Mouse (Mus musculus) adrenal gland, adult (tissue): ENCODE data around the gene Man2a2.
"Not testable (repeated sequence)": the region's sequence is repeated elsewhere in the genome, so short reads cannot be mapped to it uniquely, and the experiment has no call there.

Experiments used
- DNase-seq, 2 experiments: peaks; one replicate each; pipeline ENCODE4 v3.0.0; 2022 to 2023; ENCODE audit warnings: low spot score in 1 of 2; ENCODE audit not compliant: inconsistent age in 2 of 2

Gene Man2a2

DNA sequence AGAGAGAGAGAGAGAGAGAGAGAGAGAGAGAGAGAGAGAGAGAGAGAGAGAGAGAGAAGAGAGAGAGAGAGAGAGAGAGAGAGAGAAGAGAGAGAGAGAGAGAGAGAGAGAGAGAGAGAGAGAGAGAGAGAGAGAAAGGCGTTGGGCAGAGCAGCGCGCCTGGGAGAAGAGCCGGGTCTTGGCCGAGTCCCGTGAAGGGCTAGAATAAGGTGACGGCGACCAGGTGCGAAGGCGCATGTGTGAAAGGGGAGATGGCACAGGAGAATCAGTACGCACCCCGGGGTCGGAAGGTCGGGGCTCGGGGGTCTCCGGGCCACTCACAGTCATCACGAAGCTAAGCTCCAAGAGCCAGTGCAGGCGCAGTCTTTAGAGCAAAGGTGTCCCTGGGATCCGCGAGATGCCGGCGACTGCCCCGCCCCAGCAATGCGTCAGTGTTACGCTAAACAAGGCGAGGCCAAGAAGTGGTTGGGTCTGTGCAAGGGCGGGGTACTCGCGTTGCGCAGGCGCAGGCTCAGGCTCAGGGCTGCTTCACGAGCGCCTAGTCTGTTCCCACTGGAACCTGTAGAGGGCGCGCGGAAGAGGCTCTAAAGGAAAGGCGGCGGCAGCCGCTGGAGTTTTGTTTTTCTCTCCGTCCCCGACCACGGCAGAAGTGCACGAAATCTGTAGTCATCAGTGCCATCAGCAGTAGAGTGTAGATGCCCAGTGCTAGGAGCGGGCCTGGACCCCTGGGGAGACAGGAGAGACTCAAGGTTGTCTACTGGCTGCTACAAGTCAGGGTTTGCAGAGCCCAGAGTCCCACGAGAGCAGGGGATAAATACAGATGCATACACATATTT, 31.2 kb downstream of the Man2a2 start:
- DNase-seq: peak; percentile 98 to 99

DNA sequence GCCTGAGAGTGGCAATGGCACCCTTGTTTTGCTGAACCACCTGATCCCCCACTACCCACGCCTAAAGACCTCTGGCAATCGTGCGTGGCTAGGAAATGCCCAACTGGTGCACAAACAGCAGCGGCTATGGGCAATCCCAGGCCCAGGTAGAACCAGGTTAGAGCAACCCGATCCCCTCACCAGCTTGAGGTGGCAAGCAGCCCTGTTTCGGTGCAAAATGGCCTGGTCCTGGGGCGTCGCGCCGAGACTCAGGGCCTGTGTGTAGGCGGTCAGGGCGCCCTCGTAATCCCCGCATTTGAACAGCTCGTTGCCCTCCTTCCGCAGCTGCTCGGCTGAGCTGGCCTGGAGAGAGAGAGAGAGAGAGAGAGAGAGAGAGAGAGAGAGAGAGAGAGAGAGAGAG, 31.8 kb downstream of the Man2a2 start:
- DNase-seq: peak; percentile 51 to 78

DNA sequence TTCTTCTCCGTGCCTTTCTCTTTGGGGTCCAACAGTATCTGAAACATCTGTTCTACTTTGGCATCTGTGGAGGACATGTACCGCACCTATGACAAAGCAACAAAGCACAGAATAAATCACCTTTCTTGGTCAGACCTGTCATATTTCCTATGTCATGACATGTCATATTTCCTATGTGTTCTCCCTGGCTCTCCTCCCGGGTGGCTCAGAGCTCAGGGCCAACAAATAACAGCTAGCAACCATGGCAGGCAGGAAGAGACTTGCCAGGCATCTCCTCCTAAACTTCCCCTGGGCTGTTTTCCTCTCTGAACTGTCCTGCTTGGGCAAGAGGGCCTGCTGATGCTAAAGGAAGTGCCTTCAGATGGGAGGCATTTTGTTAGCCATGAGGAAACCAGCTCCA, 34.2 kb downstream of the Man2a2 start:
- DNase-seq: no peak

DNA sequence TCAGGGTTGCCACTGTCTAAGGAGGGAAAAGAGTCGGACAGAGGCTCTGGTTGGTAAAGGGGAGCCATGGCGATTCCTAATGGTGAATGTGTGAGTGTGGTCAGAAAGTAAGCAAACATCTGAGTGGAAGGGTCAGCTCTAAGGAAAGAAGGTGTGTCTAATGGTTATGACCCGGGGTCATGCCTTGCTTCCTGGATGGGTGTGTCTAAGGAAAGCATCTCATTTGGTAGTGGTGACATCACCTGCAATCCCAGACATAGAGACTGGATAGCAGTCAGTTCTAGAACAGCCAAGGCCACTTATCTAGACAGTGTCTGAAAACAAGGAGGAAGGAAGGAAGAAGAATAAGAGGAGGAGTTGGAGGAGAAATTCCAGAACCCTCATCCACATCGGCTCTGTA, 36.3 kb downstream of the Man2a2 start:
- no peak for DNase-seq

DNA sequence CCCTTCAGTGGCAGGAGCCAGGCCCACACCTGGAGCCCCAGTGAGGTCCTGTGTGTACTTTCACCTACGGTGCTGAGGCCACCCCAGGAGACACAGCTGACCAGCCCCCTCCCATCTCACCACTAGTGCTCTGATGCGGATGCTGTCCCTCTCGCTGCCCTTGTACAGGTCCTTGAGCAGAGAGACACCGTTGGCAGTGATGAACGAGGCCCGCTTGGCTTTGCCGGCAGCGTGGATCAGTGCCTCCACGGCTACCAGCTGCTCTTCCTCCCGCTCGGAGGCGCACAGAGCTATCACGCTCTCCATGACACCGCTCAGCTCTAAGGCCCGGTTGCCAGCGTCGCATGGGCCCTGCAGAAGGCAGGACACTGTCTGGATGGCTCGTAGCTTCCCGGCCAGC, 39.7 kb downstream of the Man2a2 start:
- DNase-seq: peak; percentile 56 to 76

DNA sequence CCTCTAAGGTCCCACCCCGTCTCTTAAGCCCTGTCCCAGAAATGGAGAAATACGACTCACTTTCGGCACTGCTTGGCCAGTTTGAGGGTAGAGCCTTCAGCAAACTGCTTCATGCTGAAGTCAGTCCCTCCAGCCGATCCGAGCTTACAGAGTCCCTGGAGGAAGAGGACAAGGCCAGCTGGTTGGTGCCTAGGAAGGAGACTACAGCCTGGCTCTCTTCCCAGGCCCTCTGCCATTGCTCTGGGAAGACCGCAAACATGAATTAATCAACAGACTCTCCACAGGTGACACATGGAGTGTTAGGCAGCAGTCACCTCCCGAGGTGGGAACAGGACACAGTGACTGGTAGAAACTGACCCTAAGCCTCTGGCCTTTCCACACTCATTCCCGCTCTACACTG, 40.9 kb downstream of the Man2a2 start:
- peak in 1 of 2 experiments; percentile 55 for DNase-seq

DNA sequence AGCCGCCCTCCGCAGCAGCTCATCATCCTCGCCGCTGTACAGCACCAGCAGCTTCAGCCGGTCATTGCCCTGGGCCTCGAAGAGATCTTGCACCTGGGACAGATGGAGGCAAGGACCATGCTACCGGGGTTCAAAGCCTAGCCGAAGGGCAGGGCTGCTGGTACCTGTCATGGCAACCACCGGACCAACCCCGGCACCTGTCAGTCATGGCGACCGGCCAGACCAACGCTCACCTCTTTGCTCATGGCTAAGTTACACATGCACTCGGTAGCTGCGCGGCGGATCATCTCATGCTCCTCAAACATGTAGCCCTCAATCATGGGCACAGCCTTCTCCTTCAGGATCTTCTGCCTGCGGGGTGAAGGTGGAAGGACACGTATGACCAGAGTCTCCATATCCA, 45.1 kb downstream of the Man2a2 start:
- DNase-seq: peak; percentile 36

DNA sequence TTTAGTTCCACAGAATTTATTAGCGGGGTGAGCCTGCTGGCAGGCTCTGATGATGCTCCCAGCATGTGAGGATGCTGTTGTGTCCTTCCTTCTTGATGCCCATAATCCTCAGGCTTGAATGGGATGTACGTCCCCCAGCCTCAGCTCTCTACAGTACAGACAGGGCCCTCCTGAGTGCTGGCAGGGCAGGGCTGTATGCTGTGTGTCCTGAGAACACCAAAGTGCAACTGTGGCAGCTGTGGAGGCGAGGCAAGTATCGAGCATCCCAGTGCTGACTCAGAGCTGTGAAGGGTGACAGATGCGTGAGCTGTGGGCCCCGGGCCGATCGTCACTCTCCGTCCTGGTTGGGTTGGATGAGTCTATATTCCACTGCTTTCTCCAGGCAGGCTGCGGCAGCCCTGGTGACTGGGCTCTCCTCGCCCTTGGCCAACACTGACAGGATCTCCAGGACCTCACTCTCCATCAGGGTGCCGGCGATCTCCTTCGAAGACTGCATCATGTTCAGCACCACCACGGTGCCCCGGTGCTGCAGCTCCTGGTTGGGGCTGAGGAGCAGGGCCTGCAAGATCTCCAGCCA, 45.8 kb downstream of the Man2a2 start:
- peak in 1 of 2 experiments; percentile 44 for DNase-seq

DNA sequence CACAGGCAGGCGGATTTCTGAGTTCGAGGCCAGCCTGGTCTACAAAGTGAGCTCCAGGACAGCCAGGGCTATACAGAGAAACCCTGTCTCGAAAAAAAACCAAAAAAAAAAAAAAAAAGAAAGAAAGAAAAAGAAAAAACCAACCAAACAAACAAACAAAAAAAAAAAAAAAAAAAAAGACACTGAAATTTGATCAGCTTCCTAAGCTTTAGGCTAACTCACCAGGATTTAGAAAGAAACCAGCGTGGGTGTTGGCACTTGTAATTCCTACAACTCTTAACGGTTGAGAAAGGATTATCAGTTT, 46.4 kb downstream of the Man2a2 start:
- DNase-seq: not testable (repeated sequence)

DNA sequence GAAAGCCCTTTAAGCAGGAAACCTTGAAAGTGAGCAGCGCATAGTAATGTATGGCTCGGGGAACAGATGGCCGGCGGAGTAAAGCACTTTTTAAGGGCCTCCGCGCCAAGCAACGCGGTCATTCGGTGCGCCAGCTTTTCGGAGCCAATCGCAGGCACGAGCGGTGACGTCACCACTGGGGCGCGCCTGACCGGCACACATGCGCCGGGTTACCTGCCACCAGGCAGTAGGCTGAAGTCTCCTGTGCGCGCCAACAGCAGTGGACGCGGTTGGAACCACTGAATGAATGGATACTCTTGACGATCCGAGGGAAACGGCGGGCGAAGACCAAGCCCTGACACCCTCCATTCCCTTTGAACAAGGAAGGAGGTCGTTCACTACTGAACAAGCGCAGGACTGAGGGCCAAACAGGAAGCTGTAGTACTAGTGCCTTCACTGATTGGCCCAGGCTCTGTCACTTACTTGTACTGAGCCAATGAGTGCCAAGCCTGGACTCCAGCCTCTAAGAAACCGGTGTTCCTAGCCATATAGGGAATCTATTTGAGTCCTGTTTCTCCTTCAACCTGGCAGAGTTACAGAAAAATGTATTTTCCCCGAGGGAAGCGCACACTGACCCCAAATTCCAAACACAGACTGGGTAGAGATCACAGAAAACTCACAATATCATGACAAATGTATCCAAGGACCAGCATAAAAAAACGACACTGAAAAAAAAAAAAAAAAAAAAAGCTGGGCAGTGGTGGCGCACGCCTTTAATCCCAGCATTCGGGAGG, 46.9 kb downstream of the Man2a2 start, which contains the start of gene Rccd1:
Gene Rccd1, minus strand, starts transcription at position 412 of the 773 bp plus-strand sequence.
- peak; percentile 95 to 99 for DNase-seq

DNA sequence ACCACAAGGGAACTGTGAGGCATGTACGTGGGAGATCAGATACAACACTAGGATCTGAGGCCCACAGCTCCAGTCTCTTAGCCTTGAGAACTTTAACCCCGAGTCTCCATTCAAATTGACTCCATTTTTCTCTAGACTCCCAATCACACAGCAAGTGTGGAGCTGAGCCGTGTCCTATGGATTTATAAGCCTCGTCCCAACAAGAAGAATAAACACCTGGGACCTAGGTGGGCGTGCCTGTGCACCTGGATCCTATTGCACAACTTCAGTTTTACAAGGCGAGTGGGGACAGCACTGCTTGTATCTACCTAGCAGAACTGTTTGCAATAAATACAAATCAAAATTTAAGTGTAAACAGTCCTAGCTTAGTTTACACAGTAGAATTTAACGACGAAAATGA, 47.8 kb downstream of the Man2a2 start:
- no peak for DNase-seq

DNA sequence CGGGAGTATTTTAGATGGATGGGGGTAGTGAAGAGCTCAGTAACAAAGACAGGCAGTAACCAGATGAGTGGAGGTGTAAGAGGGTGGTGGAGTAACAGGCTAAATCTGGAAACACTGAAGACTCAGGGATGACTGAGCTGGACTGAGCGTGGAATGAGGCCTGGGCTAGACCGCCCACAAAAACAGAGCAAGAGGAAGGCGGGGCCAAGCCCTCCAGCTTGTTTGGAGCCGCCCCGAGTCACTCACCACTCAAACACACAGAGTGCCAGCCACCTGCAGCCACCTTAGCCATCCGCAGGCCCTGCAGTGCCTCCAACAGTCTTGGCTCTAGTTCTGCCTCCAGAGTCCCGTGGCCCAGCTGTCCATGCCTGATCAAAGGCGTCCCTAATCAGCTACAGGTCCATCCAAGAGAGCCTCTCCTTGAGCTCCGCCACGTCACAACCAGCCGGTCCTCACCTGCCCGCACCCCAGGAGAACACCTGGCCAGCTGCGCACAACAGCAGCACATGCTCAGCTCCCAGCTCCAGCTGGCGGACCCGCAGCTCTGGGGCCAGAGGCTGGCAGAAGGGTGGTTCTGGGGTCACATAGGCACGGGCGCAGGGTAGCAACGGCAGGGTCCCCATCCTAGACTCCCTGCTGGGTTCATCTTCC, 51.2 kb downstream of the Man2a2 start:
- no peak for DNase-seq

DNA sequence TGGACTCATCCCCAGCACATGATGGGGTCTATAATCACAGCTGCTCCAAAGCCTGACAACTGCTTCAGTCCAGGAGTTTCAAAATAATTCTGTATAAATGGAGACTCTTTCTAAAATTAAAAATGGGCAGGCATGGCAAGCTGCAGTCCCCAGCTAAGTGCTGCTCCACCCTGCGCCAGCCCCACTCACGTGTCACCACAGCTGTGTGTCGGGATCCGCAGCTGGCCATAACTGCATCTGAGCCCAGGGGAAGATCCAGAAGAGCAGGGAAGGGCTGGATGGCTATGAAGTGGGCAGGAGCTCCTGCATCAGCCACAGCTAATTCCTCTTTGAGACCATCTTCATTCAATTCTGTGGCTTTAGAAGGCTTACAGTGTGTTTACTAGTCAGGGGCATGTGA, 52.5 kb downstream of the Man2a2 start:
- DNase-seq: no peak

DNA sequence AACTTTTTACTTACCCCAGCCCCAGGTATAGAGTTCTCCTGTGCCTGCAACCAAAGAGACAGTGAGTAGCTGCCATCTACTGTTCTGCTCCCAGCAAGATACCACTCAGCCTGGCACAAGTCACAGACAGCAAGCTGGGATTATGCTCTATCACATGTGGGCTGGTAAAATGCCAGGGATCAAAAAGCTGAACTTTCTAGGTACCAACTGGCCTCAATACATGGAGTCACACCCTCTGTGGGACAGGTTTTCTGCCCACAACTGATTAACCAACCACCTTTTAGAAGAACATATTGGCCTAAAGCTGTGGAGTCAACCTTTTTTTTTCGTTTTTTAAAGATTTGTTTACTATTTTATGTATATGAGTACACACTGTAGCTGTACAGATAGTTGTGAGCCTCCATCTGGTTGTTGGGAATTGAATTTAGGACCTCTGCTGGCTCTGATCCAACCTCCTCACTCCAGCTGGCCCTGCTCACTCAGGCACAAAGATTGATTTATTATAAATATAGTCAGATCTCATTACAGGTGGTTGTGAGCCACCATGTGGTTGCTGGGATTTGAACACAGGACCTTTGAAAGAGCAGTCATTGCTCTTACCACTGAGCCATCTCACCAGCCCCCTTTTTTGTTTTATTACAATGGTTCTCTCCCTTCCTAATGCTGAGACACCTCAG, 53.6 kb downstream of the Man2a2 start:
- no peak for DNase-seq

DNA sequence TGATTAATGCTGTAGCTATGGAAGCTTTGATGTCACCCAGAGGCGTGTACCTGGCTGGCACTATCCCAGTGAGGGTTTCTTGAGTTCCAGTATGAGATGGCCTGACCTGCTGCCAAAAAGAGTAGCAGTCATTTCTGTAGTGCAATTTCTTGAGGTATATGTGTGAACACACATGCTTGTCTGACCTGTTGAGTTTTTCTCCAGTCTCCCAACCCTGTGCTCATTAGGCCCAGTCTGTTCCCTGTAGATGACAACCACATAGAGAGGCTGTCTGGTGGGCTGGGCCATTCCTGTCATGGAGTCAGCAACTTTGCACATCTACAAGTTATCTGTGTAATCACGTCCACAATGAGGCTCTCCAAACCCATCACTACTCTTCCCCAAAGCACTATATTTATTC, 55.4 kb downstream of the Man2a2 start:
- no peak for DNase-seq

DNA sequence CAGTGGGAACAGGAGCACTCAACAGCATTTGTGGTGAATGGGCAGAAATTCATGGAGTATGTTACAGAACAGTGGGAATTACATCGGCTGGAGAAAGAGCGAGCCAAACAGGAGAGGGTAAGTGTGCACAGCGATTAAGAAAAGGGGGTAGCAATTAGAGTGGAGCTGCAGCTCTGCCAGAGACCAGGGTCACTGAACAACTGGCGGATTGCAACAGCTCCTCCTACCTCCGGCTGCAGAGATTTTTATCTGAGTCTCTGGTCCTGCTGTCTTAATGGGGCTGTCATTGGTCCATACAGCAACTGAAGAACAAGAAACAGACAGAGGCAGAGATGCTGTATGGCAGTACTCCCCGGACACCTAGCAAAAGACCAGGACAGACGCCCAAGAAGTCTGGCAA, 60.4 kb downstream of the Man2a2 start:
- DNase-seq: no peak

DNA sequence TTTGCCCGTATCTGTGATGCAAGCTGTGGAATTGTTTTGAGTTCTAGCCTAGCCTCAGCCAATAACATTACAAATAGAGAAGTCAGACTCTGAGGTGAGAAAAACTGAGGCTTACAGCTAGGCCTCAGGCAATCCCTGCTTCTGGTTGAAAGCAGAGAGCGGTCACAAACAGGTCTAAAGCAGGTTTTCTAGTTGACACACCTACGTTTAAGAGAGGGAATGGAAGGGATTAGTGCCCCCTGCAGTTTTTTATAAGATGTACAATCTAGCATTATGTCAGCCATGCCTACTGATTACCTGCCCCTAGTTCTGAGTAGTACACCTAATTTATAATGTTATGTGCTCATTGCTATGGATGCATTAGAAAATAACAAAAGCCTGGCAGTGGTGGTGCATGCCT, 63.4 kb downstream of the Man2a2 start:
- no peak for DNase-seq

DNA sequence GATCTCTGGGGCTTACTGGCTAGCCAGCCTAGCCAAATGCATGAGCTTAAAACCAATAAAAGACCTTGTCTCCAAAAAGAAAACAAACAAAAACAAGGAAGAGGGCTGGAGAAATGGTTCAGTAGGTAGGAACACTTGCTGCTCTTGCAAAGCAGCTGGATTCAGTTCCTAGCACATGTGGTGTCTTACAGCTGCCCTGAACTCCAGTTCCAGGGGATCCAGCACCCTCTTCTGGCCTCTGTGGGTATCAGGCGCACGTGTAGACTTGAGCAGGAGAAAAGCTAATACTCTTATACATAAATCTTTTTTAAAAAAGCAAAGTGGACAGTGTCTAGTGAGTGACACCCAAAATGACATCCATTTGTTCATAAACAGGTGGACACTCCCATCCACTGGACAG, 69.7 kb downstream of the Man2a2 start:
- DNase-seq: no peak

DNA sequence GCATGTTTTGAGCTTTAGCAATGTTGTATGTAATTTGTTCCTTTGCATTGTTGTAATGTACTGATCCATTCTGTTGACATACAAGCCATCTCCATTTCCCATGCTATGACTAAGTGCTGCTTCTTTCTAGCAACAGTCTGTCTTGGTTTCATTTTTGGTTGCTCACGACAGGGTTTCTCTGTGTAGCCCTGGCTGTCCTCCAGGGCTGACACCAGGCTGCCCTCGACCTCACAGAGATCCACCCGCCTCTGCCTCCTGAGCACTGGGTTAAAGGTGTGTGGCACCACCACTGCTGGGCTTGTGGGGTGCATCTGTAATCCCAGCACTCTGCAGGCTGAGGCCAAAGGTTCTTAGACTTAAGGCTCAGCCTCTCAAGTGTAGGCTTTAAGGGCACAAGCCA, 71.6 kb downstream of the Man2a2 start:
- DNase-seq: peak in 1 of 2 experiments; percentile 43
